Mouse (Mus musculus): Measurements from ENCODE around the gene Shcbp1l.
"Not testable (repeated sequence)": the region's sequence is repeated elsewhere in the genome, so short reads cannot be mapped to it uniquely, and the experiment has no call there.

The Shcbp1l gene

DNA sequence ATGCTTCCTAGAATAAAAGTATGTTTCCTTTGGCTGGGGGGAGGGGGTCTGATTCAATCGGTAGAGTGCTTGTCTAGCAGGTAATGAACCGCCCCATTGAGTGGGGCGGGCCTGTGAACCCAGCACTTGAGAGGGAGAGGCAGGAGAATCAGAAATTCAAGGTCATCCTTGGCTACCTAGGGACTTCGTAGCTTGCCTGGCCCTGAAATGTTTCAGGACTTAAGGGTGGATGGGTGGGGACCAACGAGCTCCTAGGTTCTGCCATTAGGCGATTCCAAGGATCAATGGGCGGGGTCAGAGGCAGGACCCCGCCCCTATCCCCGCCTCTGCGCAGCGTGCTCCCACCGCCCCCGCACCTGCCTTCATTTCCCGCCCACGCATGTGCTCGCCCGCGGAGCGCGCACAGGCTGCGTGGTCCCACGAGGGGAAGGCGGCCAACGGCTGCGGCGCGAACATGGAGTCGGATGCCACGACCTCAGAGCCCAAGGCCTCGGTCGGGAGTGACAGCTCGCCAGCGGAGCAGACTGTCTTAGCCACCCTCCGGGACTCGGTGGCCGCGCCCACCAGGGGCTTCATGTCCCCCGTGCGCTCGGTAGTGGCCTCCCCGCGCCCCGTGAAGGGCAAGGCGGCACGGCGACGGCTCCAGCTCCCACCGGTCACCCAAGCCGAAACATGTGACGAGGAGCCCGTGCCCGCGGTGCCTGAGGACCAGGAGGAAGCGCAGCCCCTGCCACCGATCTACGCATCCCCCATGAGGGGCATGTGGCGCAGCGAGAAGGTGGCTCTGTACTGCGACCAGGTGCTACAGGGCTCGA, at the start of gene Shcbp1l:
TSS of gene Shcbp1l (plus strand) at position 393 of the 815 bp plus-strand sequence.
- peak; percentile 56 for DNase-seq (ENCODE audit: low read depth, low spot score)

DNA sequence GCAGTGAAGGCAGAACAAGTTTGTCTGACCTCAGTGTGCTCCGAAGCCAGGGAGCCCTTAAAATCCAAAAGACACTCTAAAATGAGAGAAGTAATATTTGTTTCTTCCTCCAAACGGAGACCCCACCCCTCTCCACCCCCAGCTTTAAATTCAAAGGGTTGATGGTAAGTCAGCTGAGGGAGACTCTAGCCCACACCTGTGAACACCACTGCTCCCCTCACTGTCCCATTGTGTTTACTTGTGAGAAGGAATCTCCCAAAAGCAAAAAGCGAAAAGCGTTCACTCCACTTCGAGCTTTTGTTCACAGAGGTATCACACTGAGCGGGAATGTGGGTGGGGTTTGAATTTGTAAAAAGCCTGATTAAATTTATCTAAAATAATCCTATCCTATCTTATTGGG, 48.5 kb upstream of the Shcbp1l start:
- DNase-seq (ENCODE audit: low read depth, low spot score) = no peak

DNA sequence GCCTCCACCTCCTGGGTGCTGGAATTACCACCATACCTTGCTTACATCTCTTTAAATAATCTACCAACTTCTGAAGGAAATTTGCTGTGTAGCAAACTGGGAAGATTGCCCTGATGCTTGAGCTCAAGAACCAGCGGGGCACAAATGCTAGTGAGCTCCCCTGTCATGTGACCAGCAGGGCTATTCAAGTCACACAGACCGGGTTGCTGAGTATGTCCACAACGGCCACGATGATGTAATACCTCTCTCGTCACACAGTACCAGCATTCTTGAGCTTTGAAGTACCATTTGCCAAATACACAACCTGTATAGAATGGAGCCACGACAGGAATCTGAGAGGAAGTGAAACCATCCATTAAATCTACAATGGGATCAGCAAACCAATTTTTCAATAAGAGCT, 46.4 kb upstream of the Shcbp1l start:
- no peak for DNase-seq (ENCODE audit: low read depth, low spot score)

DNA sequence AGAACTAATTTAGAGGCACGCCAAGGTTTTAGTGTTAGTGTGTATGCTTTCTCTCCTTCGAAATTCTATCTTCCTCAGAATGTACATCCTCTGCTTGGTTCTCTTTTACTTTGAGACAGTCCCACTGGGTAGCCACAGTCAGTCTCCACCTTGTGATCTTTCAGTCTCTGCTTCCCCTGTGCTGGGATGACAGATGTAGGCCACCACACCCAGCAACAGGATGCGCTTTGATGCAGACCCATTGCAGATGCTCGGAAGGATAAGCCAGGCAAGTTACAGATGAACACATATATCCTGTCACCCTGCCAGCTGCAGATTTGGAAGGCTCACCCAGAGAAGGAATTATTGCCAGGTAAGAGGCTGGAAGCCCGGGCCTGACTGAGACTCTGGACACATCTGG, 45.1 kb upstream of the Shcbp1l start:
- DNase-seq (ENCODE audit: low read depth, low spot score) = no peak

DNA sequence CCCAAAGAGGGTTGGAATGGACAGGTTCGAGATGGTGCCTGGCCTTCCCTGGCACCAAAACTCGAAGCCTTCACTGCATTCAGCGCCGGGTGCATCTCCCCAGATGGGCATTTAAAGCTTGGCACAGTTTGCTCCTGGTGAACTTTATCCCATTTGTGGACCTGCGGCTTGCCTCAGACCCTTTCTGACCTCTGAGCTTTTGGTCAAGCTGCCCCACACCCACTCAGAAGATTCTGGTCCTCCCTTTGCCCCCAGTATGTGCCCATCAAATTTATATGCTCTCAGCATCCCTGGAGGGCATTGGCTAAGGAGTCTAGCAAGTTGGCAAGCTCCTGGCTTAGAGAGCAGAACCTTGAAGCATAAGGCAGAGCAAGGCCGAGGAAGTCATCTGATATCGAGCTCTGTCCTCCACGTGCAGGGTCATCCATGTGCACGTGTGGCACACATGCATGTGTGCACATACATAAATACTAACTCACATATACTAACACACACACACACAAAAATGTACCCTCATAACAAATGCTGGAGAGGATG, 44.1 kb upstream of the Shcbp1l start:
- DNase-seq (ENCODE audit: low read depth, low spot score) = no peak

DNA sequence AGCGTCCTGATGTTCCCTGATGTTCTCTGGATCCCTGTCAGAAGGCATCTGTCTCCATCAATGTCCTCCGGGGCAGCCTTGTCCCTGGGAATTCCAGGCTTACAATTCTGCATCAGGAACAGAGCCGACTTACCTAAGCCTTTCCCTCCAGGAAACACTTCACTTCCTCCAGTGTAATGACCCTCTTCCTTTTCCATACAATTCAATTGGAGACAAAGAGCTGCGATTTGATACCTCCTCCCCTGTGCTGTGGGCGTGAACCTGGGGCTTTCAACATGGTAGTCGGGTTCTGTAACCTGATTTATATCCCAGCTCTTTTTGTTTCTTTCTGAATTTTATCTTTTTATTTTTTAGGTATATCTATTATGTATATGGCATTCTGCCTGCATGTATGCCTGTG, 39.9 kb upstream of the Shcbp1l start:
- DNase-seq (ENCODE audit: low read depth, low spot score) = no peak

DNA sequence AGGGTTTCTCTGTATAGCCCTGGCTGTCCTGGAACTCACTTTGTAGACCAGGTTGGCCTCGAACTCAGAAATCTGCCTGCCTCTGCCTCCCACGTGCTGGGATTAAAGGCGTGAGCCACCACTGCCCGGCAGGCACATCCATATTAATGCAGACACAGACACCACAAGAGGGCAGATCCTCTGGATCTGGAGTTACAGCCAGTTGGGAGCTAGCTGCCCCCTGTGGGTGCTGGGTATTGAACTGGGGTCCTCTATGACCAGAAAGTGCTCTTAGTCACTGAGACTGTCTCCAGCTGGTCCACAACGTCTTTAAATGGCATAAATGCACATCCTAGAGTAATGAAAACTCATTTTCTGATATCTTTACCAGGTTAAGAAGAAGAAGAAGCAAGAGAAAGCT, 39.3 kb upstream of the Shcbp1l start:
- DNase-seq (ENCODE audit: low read depth, low spot score) = not testable (repeated sequence)

DNA sequence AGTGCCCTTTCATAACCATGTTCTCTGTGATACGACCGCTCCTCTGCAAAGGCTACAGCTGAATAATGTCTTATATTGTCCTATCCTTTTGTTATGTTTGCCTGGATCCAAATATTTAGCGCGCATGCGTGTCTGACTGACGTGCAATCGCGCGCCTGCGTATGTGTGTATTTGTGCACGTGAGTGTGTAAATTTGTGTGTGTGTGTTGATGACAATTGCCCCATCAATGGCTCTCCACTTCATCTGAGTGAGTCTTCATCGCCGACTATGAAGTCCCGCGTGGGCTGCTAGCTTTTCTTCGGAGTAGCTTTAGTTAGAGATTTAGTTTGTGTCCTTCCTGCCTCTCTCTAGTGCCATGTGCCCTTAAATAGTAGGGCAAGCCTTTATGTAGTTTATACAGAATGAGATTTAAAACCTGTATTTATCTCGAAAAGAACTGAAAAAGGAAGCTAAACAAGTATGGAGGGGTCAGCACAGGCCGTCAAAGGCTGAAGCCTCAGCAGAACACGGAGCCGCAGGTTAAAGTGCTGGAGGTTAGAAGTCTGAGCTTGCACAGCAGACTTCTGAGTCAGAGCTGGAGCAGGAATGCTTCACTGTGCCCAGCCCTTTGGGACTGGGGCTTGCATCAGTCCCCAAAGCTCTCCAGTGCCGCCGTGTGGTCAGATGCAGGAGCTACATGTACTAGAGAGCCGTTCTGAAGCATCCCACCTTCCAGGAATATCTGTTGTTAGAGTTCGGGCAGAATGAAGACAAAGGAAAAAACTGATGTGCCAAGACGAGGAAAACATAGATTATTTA, 38.5 kb upstream of the Shcbp1l start:
- peak; percentile 68 for DNase-seq (ENCODE audit: low read depth, low spot score)

DNA sequence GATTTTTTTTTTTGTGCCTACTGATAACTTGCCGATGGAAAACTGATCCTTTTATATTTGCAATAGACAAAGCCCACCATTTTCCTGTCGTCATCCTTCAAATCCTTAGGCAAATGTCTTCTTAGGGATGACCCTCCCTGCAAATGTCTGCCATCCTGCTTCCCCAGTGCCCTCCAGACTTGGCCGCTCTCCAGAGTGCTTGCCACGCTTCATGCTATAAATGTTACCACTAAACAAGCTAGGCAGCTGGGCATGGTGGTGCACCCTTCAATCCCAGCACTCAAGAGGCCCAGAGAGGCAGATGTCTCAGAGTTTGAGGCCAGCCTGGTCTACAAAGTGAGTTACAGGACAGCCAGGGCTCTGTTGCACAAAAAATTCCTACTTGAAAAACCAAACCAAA, 29.3 kb upstream of the Shcbp1l start:
- not testable (repeated sequence) for DNase-seq (ENCODE audit: low read depth, low spot score)

DNA sequence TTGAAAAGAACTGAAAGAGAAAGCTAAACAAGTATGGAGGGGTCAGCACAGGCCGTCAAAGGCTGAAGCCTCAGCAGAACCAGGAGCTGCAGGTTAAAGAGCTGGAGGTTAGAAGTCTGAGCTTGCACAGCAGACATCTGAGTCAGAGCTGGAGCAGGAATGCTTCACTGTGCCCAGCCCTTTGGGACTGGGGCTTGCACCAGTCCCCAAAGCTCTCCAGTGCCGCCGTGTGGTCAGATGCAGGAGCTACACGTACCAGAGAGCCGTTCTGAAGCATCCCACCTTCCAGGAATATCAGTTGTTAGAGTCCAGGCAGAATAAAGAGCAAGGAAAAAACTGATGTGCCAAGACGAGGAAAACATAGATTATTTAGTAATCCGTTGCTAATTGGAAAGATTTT, 23.2 kb upstream of the Shcbp1l start:
- peak; percentile 77 for DNase-seq (ENCODE audit: low read depth, low spot score)

DNA sequence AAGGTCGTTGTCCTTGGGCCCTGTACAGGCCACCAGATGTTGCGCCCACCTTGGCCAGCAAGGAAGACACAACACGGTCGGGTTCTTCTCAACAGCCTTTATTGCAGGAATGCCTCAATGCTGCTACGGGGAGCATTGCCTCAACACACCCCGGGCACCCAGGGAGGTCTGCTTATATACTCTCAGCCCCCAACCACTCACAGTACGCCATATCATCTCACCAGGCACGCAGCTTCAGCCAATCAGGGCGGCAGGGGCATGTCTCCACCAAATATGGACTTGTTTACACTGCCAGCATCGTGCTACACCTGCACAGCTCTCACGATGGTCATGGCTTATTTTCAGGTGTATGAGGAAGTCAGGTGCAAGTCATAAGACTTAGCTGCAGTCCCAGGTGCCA, 17.3 kb upstream of the Shcbp1l start:
- not testable (repeated sequence) for DNase-seq (ENCODE audit: low read depth, low spot score)

DNA sequence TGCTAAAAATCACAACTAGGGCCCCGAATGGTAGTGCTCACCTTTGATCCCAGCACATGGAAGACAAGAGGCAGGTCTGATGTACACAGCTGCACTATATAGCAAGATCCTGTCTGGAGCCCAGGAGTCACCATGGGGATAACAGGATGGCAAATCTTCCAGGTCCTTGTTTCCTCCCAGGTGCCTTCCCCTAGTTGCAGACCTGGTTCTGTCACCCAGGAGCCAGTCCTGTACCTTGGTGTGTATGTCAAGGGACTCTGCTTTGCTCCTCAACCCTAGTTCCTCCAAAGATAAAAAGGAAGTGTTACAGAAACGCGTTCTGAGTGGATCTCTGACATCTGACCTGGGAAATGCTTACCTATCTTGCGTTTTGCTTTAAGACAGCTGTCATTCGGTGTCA, 16.7 kb upstream of the Shcbp1l start:
- DNase-seq (ENCODE audit: low read depth, low spot score) = not testable (repeated sequence)

DNA sequence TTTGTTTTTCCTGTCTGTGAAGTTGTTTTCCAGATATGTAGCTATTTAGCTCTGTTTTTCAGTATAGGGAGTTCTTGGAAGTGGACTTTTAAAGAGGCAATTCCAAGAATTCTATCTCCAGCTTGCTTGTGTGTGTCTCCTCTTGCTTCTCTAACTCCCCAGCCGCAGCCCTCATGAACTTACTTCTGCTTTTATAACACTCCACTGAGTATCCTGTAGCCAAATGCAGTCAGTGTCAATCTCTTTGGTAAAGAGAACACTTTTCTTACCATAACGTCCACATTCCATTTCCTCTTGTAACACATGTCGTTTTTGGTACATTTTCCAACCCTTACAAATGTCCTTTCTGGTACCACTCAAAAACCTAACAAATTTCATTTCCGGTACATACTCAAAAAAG, 14.0 kb upstream of the Shcbp1l start:
- DNase-seq (ENCODE audit: low read depth, low spot score) = not testable (repeated sequence)

DNA sequence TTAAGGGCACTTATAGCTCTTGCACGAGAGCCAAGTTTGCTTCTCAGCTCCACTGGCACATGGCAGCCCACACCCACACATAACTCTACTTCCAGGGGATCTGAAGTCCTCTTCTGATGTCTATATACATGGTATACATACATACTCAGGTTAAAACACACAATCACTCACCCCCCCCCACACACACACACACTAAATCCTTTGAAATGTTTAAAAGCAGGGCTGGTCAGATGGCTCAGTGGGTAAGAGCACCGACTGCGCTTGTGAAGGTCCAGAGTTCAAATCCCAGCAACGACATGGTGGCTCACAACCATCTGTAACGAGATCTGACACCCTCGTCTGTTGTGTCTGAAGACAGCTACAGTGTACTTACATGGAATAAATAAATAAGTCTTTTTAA, 13.2 kb upstream of the Shcbp1l start:
- no peak for DNase-seq (ENCODE audit: low read depth, low spot score)

DNA sequence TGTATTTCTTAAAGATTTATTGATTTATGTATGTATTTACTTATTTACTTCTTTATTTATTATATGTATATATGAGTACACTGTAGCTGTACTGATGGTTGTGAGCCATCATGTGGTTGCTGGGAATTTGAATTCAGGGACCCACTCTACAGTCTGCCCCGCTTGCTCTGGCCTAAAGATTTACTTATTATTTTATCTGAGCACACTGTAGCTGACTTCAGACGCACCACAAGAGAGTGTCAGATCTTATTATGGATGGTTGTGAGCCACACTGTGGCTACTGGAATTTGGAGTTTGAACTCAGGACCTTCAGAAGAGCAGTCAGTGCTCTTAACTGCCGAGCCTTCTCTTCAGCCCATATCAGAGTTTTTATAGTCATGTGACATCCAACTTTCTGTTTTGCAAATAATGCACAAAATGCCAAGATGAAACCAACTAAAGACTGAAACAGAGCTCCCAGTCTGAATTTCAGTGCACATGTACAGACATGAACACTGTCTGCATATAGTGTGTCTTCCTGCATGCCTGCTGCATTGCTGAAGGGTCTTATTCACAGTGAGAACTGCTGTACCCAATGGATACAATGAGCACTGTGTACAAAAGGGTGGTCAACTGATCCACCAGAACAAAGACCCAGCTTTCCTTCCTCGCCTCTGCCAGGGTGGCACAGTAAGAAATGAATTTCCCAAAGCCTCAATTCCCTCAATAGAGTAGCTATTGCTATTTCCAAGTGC, 12.1 kb upstream of the Shcbp1l start:
- DNase-seq (ENCODE audit: low read depth, low spot score) = not testable (repeated sequence)

DNA sequence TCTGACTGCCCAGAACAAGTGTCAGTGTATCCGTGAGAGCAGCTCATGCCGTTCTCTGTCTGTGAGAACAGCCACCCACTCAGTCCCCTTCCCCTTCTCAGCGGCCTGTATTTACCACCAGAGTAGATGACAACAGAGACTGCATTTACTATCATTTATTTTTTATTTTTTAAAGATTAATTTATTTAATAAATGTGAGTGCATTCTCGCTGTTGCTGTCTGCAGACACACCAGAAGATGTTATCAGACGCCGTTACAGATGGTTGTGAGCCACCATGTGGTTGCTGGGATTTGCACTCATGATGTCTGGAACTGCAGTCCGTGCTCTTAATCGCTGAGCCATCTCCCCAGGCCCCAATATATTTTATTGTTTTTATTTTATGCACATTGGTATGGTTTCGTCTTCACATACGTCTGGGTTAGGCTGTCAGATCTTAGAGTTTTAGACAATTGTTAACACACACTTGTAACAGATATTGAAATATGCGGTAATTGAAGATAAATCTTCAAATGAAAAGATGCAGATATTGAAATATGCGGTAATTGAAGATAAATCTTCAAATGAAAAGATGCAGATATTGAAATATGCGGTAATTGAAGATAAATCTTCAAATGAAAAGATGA, 11.5 kb upstream of the Shcbp1l start:
- not testable (repeated sequence) for DNase-seq (ENCODE audit: low read depth, low spot score)

DNA sequence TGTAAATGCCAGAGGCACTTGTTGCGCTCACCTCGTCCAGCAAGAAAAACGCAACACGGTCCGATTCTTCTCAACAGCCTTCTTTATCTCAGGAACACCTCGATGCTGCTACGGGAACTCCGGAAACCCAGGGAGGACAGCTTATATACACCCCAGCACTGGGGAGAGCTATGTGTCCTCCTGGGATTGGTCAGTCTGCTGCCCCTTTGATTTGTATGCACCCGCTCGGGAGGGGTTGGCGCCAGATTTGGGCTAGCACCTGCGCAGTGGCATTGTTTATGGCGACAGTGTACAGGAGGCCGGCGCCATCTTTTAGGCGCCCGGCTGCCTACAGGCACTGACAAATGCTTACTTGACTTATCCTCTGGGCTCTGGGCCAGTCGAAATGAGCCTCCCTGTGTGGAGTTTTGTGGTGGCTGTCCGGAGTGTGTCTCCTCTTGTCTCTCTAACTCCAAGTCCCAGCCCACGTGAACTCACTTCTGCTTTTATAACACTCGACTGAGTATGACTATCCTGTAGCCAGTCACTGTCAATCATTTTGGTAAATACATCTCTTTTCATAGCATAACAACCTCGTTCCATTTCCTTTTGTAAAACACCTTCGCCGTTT, 10.7 kb upstream of the Shcbp1l start:
- DNase-seq (ENCODE audit: low read depth, low spot score) = not testable (repeated sequence)

DNA sequence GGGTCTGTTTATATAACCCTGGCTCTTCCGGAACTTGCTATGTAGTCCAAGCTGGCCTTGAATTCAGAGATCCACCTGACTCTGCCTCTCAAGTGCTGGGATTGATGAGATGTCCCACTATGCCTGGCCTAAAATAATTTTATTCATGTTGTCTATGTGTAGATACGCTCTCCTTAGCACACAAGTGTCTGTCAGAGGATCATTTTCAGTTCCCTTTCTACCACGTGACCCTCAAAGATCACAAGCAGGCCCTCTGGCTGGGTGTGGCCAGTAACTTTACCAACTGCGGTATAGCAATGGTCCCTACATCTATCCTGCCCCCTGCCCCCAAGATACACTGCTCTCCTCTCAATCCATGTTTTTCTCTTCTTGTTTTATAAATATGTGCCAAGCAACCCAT, 10.0 kb upstream of the Shcbp1l start:
- DNase-seq (ENCODE audit: low read depth, low spot score) = no peak

DNA sequence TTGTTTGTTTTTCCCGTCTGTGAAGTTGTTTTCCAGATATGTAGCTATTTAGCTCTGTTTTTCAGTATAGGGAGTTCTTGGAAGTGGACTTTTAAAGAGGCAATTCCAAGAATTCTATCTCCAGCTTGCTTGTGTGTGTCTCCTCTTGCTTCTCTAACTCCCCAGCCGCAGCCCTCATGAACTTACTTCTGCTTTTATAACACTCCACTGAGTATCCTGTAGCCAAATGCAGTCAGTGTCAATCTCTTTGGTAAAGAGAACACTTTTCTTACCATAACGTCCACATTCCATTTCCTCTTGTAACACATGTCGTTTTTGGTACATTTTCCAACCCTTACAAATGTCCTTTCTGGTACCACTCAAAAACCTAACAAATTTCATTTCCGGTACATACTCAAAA, 9.2 kb upstream of the Shcbp1l start:
- DNase-seq (ENCODE audit: low read depth, low spot score) = not testable (repeated sequence)

DNA sequence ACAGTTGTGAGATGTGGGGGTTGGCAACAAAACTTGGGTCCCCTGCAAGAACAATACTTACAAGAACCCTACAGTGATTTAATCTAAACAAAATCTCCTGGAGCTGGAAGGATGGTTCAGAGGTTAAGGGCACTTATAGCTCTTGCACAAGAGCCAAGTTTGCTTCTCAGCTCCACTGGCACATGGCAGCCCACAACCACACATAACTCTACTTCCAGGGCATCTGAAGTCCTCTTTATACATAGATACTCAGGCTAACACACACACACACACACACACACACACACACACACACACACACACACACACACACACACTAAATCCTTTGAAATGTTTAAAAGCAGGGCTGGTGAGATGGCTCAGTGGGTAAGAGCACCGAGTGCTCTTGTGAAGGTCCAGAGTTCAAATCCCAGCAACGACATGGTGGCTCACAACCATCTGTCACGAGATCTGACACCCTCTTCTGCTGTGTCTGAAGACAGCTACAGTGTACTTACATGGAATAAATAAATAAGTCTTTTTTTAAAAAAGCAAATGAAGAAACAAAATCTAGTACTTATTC, 8.6 kb upstream of the Shcbp1l start:
- not testable (repeated sequence) for DNase-seq (ENCODE audit: low read depth, low spot score)

DNA sequence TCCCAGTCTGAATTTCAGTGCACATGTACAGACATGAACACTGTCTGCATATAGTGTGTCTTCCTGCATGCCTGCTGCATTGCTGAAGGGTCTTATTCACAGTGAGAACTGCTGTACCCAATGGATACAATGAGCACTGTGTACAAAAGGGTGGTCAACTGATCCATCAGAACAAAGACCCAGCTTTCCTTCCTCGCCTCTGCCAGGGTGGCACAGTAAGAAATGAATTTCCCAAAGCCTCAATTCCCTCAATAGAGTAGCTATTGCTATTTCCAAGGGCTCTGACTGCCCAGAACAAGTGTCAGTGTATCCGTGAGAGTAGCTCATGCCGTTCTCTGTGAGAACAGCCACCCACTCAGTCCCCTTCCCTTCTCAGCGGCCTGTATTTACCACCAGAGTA, 7.2 kb upstream of the Shcbp1l start:
- not testable (repeated sequence) for DNase-seq (ENCODE audit: low read depth, low spot score)
